Mouse (Mus musculus) megakaryocyte progenitor cell, adult 5-6 weeks (primary cell): ENCODE data around the gene Psmb3. TPM values are rescaled to one million over a fixed set of nuclear protein-coding genes. Genes with fewer than 3 reads are reported as not detected.
A peak's percentile ranks its signal among the peaks of the same experiment; 100 is the strongest.
"Not testable (repeated sequence)": the region's sequence is repeated elsewhere in the genome, so short reads cannot be mapped to it uniquely, and the experiment has no call there.

Experiments used
- ATAC-seq: replicated peaks from 2 replicates; pipeline ENCODE4 v1.8.0; 2016; ENCODE audit warnings: mild to moderate bottlenecking, moderate TSS enrichment, inconsistent platforms; ENCODE audit not compliant: poor library complexity
- total RNA-seq, 2 experiments: library from RNA; stranded (forward) in 1 of 2; stranded (reverse) in 1 of 2; fragments of 157-497, 149-512 nt in 1 of 2; fragments of 200-1000 nt in 1 of 2; gene quantifications; 2 replicates each; pipeline versions ENCODE4 v1.2.3 to v1.2.4; 2015 to 2017

The Psmb3 gene
- total RNA-seq (2015) (114 and 126 TPM in 2 replicates), total RNA-seq (2017) (158 and 185 TPM in 2 replicates)

DNA sequence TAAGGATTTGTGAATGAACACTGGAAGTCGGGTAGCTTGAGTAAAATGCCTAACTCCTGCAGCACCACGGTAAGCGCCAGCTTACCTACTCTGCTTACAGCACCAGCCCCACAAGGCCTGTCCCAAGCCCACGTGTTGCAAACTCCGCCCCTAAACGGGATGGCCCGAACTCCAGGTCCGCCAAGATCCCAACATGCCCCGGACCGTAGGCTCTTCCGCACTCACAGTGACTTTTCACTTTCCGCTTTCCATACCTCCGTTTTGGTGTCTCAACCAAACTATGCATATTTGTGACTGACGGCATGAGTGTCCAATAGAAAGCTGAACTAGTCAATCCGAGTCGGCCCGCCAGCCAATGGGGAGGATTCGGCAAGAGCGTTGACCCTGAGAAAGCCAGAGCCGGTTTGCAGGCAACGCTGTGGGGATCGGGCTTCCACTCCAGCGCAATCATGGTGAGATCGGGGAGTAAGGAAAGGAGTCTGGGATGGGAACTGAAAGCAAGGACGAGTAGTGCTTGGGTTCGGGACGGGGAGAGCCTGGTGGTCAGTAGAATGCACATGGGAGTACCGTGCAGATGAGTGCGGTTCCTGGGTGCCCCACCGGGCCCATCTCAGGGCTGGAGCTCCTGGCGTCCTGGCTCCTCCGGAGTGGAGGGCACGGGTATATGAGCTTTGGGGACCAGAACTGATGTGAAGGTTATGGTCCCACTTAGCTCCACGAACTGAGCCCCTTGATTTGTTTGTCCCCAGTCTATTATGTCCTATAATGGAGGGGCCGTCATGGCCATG lies at the start of gene Psmb3:
Psmb3 (plus strand) TSS at position 361 of the 788 bp plus-strand sequence.
- peak; percentile 80 for ATAC-seq

DNA sequence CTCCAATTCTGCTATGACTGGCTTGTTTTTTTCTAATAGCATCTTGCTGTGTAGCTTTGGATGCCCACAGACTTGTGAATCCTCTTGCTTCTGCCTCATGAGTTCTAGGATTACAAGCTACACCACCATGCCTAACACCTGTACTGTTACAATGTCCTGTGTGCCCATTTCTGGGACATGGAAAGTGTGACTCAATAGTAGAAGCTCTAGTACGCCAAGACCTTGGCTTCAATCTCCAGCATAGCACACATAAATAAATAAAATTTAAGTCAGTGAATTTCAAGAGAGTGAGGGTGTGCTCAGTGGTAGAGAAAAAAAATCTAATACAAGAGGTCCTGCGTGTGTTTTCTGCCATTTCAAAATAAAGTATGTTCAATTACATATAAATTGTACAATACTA lies 49.0 kb upstream of the Psmb3 start:
- ATAC-seq = no peak

DNA sequence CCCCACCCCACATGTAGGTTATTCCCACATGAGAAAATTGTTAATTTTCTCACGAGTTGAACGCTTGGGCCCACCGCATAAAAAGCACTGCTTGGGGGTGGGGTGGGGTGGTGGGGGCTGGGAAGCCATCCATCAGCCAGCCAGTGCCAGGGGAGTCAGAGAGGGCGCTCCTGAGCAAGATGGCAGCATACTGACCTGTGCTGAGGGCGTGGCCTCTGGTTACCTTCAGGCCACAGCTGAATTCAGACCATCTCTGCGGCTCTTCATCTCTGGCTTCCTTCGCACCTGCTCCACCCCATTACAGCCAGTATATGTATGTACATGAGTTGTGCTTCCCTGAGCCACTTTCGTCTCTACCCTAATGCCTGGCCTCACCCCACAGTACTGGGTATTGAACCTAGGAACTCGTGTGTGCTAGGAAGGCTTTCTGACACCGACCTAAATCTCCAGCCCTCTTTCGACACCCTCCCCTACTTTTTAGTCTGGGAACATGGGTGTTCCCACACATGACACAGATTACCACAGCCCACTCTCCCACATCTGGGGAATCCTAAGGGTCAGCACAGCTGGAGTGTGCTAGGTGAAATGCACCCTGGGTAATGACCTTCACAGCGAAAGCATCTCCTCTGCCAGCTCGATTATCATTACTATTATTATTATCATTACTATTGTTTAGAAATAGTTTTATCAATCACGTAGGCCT lies 46.8 kb upstream of the Psmb3 start:
- ATAC-seq = no peak

DNA sequence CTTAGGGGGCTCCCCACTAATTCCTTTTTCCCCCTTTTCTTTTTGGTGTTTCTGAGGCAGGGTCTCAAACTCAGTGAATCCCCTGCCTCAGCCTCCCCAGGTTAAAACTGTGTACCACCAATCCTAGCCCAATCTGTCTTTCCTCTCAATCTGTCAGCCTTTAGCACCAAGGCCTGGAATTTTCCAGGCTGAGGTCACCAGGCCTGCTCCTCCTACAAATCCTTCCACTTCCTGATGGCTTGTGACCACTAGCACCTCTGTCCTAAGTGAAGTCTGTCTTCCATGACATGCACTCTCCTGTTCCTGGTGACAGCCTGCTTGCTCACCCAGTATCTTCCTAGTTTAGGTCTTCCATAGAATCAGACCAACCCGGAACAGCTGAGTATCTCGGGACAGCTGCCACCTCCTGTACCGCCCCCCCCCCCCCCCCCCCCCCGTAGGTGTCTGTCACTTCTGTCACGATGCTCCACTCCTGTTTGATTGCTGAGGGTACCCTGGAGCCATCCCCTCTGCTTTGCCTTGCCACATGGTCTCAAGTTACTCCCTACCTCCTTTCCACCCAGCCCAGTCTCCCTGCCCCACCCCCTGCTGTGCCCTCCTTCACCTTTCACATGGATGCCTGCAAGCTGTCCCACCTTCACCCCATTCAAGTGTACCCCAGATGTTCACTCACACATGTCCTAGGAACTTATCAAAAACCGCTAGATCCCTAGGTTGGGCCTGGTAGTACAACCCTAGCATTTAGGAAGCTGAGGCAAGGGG lies 45.8 kb upstream of the Psmb3 start:
- ATAC-seq = no peak

DNA sequence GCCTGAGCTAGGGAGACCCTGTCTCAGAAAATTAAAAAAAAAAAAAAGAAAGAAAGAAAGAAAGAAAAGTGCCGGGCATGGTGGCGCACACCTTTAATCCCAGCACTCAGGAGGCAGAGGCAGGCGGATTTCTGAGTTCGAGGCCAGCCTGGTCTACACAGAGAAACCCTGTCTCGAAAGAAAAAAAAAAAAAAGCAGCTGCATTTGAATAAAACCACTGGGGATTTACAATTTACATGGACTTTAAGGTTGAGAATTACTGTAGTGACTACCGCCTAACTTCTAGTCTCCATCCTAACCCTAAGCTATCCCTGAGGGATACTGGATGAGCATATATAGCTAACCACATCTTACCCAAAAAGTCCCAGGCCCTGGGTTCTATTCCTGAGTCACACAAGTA lies 45.2 kb upstream of the Psmb3 start:
- not testable (repeated sequence) for ATAC-seq

DNA sequence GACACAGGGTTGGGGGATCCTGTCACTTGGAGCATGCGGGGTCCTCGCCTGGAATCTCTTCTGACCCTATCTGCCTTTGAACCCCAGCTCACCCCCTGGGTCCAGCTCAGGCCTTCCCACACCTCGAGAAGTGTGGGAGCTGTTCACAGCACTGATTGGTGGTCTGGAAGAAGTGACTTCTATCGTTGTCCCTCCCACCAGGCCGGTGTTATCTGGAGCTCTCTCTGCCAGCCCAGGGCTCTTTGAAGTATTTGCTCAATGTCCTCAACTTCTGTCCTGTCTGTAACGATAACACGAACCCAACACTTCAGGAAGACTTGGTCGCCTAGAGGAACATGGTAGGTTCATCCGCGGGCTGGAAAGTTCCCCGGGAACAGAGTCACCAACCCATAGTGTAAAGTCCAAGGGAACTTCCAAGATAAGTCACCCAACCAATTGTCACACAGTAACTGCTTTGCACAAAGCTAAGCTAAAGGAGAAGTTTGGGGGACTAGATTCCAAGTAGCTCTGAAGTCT lies 44.4 kb upstream of the Psmb3 start:
- no peak for ATAC-seq

DNA sequence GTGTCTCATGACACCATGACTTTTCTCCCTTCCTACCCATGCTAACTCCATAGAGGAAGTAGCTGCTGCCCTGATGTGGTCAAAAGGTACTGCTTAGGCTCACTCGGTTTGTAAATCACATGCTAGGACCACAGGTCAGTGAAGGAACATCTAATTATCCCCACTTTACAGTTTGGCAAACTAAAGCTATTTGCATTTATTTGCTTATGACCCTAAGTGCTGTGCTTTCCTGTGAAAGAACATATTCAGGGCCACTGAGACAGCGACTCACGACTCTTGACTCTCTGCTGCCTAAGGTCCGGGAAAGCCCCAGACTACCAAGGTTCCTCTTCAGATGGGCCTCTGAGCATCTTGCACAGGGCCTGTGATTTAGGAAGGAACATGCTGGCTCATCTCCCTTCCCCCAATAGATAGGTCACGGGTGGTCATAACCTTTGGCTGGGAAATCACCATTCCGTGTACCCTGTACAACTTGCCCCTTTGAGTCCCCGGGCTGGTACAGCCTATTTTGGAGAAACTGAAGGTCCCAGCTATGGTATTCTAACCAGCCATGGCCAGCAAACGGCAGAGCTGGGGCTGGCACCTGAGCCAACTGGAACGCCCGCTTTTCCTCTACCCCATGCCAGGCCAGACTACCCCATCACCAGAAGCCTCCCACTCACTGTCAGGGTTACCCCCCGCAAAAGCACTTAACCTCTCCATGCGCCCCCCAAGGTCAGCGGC lies 43.8 kb upstream of the Psmb3 start:
- peak; percentile 27 for ATAC-seq

DNA sequence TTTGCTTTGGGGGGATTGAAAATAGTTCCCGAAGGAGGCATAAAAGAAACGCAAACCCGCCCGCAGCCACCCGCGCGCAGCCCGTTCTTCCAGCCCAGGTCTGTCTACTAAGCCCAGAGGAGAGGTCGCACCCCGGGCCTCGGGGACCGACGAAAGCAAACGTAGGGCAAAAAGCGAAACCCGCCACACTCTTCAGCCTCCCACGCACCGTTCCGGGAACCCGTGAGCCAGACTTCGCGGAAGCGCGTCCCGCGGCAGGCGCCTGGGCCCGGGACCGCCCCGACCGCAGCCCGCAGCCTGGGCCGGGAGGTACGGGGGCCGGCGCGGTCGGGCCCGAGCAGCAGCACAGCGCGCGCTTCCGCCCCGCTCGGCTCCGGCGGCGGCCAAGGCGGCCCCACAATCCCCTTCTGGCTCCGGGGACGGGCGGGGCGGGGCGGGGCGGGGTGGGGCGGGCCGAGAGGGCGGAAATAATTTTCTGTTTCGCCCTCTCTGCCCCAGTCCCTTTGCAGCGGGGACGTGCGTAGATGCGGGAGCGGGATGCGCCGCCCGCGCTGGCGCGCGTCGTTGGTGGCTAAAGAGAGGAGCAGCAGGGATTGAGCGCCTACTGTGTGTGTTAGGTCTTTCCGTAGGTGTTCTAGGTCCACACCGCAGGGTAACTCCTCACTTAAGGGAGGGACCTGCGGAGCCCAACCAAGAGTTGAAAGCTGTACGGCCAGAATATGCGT lies 43.0 kb upstream of the Psmb3 start:
- ATAC-seq = peak; percentile 57

DNA sequence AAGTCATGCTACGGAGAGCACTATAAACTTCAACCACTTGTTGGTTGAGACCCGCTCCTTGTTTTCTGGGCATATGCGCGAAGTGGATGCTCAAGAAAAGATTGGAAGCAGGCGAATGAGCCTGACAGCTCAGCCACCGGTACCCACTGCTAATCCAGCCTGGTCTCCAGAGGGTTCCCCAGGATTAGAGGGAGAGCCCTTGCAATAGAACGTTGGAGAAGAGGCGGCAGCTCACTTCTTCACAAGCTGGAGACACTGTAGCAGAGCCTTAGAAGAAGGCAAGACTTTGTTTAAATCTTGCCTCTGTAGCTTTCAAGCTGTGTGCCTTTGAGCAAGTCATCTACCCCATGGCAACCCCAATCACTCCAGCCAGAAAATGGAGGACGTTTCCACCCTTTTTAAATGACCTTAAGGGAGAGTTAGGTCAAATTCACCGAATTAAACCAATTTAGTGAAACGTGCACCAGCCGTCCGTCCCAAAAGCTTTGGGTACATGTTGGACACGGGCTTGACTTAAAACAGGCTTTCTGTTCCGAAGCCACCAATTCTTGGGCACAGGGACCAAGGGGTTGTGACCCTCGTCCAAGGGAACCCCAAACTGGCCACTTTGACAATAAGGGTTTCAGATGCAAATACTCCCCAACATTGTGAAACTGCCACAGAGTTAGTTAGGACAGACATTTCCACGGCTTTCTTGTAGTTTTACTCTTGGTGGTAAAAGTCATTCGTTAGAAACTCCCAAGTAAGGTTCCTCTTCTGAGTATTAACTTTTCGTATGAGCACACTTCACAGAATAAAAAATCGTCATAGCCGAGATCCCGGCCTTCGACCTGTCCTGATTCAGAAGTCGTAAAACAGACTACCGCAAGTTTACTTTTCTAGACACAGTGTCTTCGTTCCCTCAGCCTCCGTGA lies 42.2 kb upstream of the Psmb3 start:
- no peak for ATAC-seq

DNA sequence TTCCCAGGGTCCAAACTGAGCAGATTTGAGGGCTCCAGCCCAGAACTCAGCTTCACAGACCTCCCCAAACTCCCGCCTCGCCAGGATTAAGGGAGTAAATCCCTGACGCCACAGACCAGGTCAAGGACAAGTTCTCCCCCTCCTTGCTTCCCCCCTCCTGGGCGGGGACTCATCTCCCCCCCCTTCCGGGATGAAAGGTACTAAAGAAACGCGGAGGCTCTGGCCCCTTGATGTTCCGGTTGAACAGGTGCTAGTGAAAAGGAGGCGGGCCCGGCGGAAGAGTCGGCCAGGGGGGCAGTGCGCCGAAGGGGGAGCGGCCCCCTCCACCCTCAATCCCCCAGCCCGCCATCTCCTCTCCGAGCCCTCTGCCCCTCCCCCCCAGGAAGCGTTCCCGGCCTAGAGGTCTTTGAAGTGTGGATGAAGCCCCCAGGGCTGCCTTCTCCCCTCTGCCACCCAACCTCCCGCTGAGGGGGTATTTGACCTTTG lies 41.5 kb upstream of the Psmb3 start:
- ATAC-seq = no peak

DNA sequence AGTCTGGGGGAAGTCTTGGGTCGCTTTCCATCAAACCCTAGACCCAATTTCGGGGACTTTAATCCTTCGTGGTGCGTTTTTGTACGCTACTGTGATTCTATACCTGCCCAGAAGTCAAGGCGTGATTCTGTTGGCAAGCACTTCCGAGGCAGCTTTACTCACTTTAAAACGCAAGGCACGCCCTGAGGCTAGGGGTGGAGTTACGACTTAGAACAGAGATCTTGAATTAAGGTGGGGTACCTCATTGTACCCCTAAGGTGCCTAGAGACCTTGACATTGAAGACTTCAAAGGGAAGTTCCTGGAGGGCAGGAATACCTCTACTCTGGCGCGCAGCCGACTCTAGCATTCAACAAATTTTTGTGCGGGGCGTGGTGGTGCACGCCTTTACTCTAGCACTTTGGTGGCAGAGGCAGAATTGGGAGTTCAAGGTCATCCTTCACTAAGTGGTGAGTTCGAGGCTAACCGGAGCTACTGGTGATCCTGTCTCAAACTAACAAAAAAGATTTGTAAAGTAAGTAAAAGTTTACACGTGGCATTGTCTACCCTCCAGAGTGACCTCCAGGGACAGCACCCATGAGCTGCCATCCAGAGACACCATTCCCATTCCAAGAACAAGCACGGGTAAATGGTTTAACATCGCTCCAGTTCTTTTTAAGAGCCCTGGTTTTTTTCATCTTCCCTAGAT lies 40.8 kb upstream of the Psmb3 start:
- ATAC-seq = no peak

DNA sequence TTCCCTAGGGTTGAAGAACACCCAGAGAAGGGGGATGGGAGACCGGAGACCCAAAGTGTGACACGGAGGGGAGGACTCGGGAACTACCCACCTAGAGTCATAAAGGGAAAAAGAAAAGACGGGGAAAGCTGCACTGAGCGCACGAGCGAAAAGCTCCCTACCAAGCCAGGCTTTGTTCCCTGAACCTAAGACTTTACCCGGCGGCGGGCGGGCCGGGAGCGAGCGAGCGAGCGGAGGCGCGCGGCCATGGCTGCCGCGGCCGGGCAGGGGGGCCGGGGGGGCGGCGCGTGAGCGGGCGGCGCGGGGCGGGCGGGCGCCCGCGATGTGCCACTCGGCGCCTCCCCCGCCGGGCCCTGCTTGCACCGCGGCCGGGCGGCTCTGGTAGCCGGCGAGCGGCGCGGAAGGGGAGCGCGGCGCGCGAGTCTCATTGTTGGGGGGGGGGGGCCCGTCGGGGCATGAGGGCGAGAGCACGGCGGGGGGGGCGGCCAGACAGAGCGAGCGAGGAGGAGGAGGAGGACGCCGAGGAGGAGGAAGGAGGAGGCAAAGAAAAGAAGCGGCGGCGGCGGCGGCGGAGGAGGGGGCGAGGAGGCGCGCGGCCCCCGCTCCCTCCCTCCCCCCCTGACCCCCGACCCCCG lies 40.2 kb upstream of the Psmb3 start, which contains the start of gene Mllt6:
Mllt6 (plus strand) TSS at position 522 of the 635 bp plus-strand sequence.
- peak; percentile 32; the same call in 1 of the 2 replicates for ATAC-seq

DNA sequence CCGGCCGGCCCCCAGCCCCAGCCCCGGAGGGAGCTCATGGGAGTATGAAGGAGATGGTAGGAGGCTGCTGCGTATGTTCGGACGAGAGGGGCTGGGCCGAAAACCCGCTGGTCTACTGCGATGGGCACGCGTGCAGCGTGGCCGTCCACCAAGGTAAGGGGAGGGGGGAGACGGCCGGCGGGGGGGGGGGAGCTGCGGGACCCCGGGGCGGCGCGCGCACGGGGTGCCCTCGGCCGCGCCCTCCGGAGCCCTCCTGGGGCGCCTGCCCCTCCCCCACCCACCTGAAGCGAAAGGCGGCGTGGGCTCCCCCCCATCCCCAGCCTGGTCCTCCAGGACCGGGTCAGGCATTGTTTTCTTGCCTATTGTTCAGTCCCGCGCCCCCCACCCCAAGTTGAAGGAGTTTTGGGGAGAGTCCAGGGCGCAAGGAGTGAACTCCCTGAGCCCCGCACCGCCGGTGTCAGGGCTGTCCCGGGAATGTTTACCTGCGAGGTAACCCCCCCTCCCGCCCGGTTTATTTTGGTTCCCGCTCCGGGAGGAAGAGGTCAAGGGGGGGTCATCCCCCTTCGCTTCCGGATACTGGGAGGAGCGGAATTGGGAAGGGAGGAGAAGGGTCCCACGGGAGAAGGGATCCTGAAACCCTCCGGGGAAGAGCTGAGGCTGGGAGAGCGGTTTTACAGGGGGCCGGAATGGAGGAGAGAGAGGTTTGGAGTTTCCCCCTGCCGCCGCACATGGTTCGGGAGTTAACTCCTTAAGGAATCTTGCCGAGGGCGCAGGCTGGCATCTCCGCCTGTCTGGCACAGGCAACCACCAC lies 39.5 kb upstream of the Psmb3 start:
- ATAC-seq = no peak

DNA sequence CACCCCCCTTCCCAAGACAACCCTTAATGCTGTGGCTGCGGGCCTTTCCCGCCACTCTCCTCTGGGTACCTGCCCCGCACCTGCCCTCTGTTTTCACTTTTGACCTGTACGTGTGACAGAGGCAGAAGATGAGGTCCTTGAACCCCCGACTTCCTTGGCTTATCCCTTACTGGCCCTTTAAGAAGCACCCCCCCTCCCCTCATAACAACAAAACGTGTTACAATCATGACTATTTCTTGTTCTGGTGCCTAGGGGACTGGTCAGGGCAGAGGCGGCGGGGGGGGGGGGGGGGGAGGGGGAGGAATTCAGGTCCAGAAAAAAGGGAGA lies 38.9 kb upstream of the Psmb3 start:
- ATAC-seq = no peak

DNA sequence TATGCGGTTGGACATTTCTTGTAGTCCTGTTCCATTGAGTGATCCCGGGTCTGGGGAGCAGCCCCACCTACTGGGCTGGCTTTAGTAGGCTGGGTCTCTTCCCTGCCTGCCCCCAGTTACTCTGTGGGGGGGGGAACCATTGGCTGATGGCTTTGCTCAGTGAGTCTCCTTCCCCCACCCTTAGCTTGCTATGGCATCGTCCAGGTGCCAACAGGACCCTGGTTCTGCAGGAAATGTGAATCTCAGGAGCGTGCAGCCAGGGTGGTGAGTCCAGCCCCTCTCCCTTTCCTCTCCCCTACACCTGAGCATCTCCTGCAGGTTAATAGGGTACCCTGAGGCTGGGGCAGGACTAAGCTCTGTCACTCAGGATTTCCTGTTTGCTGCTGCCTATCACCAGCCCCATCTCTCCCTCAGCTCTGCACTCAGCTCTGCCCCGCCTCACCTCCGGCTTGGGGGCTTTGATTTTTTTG lies 38.4 kb upstream of the Psmb3 start:
- ATAC-seq = no peak

DNA sequence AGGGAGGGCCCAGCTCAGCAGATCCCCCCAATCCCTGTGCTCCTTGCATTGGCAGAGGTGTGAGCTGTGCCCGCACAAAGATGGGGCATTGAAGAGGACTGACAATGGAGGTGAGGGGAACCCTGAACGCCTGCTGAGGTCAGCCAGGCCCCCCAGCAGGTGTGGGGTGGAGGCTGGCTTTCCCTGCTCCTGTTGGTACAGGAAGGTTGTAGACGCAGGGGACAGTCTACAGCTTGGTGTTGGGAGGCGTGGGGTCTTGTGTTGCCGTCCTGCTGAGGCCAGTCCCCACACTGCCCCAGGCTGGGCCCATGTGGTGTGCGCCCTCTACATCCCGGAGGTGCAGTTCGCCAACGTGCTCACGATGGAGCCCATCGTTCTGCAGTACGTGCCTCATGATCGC lies 37.8 kb upstream of the Psmb3 start:
- ATAC-seq = no peak

DNA sequence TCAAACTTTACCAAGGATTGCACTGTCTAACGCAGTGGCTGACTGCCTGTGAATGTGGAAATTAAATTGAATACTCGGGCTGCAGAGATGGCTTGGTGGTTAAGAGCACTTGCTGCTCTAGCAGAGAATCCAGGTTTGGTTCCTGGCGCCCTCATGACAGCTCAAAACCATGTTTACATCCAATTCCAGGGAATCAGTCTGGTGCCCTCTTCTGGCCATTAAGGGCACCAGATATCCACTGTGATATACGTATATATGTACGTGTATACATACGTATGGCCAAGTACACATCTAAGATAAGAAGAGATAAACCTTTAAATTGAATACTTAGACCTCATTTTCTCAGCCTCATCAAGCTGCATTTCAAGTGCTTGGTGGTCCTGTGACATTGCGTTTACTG lies 37.0 kb upstream of the Psmb3 start:
- ATAC-seq = no peak
